Mouse (Mus musculus) MEL-GATA-1-ER (cell line): ENCODE data around the gene Mgea5.

ENCODE experiments used
- DNase-seq: peaks from one replicate; pipeline ENCODE4 v3.0.0-alpha.2; 2012; ENCODE audit warnings: low read depth; ENCODE audit errors: extremely low read depth

Mgea5 gene

GRCm38 (mm10) chr19:45796061-45796556 lies 12.5 kb upstream of the Mgea5 start:
- no peak for DNase-seq

- DNase-seq, result no peak
Observed at GRCm38 (mm10) chr19:45795406-45795944, 11.8 kb upstream of the Mgea5 start.

GRCm38 (mm10) chr19:45794718-45795117 lies 11.1 kb upstream of the Mgea5 start:
- no peak for DNase-seq

GRCm38 (mm10) chr19:45792404-45792803 lies 8.8 kb upstream of the Mgea5 start:
- DNase-seq, result no peak

- DNase-seq, result peak; percentile 95
Observed at GRCm38 (mm10) chr19:45789888-45790874, 6.5 kb upstream of the Mgea5 start.

- no peak for DNase-seq
Observed at GRCm38 (mm10) chr19:45789365-45789764, 5.7 kb upstream of the Mgea5 start.

GRCm38 (mm10) chr19:45788337-45788736 lies 4.7 kb upstream of the Mgea5 start:
- no peak for DNase-seq

- no peak for DNase-seq
Observed at GRCm38 (mm10) chr19:45787450-45787849, 3.8 kb upstream of the Mgea5 start.

- no peak for DNase-seq
Observed at GRCm38 (mm10) chr19:45785470-45785869, 1.8 kb upstream of the Mgea5 start.

GRCm38 (mm10) chr19:45783933-45784576 lies 418 bp upstream of the Mgea5 start:
- DNase-seq, result no peak

- DNase-seq, result peak; percentile 68
Observed at GRCm38 (mm10) chr19:45782315-45783001, 1.2 kb downstream of the Mgea5 start.

GRCm38 (mm10) chr19:45781676-45782075 lies 2.0 kb downstream of the Mgea5 start:
- no peak for DNase-seq

- DNase-seq, result no peak
Observed at GRCm38 (mm10) chr19:45780350-45780915, 3.2 kb downstream of the Mgea5 start.

GRCm38 (mm10) chr19:45775486-45775885 lies 8.2 kb downstream of the Mgea5 start:
- no peak for DNase-seq

GRCm38 (mm10) chr19:45771501-45771900 lies 12.1 kb downstream of the Mgea5 start:
- DNase-seq, result no peak

- DNase-seq, result no peak
Observed at GRCm38 (mm10) chr19:45760810-45761209, 22.8 kb downstream of the Mgea5 start.

- DNase-seq, result no peak
Observed at GRCm38 (mm10) chr19:45758671-45759070, 25.0 kb downstream of the Mgea5 start.

- DNase-seq, result no peak
Observed at GRCm38 (mm10) chr19:45753551-45753950, 30.1 kb downstream of the Mgea5 start.

- no peak for DNase-seq
Observed at GRCm38 (mm10) chr19:45751881-45752280, 31.8 kb downstream of the Mgea5 start.

GRCm38 (mm10) chr19:45749243-45750043 lies 34.2 kb downstream of the Mgea5 start, which contains the start of gene Npm3:
TSS of gene Npm3 (minus strand) at chr19:45749591.
- DNase-seq, result peak; percentile 62
